8 mouse cellular contexts compared by ENCODE assay signal in the genomic region with DNA sequence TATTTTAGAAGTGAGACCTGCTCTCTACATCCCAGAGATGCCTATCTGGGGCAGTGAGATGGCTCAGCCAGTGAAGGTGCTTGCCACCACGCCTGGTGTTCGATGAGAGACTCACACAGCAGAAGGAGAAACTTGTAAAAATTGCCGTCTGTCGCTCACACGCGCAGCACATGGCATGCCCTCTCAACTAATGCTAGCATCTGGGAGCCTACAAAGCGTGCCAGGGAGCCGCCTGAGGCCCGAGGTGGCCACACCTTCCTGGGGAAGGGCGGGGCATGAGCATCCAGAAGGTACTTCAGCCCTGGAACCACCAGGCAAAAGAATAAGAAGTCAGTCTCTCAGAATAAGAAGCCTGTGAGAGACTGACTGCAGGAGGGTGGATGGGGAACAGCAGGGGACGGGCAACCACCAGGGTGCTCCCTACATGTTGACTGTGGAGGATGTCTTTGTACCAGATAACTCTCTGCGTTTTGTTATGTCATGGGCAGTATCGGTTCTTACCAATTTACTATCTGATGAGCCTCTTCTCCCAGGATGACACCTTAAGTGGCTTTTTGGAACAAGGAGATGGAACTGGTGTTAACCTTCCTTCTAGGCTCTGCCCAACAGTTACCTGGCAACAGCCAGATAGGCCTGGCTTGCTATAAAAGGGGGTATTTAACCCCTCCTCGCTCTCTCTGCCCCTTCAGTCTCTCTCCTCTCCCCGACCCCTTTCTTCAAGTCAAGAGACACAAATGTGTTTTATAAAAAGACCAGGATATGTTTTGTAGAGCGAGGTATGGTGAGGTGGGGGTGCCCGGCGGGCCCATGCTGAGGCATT. TPM values are rescaled to one million over a fixed set of nuclear protein-coding genes. Genes with fewer than 3 reads are reported as not detected.
DNase-seq lines count a peak whose midpoint lies in the region; ATAC-seq and TF ChIP-seq lines count a peak whose summit lies in the region.

No protein-coding gene starts in this region.

- H3K9ac ChIP-seq in kidney, embryonic 15.5 days: no peak overlapping the region
- no peak overlapping the region for H3K9ac ChIP-seq in embryonic facial prominence, embryonic 13.5 days
- H3K9ac ChIP-seq in intestine, postnatal 0 days (ENCODE audit: low read depth, low read length): no peak overlapping the region
- no peak overlapping the region for H3K9ac ChIP-seq in midbrain, embryonic 15.5 days

- no peak overlapping the region for H3K4me3 ChIP-seq in kidney, embryonic 15.5 days (replicated peaks)
- H3K4me3 ChIP-seq in embryonic facial prominence, embryonic 13.5 days: no peak overlapping the region
- no peak overlapping the region for H3K4me3 ChIP-seq in intestine, postnatal 0 days (ENCODE audit: low read depth, low read length)
- no peak overlapping the region for H3K4me3 ChIP-seq in midbrain, embryonic 15.5 days

- peak overlapping the region; percentile 40; the same call in 1 of the 2 replicates for H3K4me2 ChIP-seq in kidney, embryonic 15.5 days
- H3K4me2 ChIP-seq in embryonic facial prominence, embryonic 13.5 days: peak overlapping the region; percentile 44
- no peak overlapping the region for H3K4me2 ChIP-seq in intestine, postnatal 0 days (replicated peaks; ENCODE audit: low read depth)
- H3K4me2 ChIP-seq in midbrain, embryonic 15.5 days: peak overlapping the region; percentile 39

- no peaks in the 10 kb centered on the region for H3K36me3 ChIP-seq in kidney, embryonic 15.5 days
- no peaks in the 10 kb centered on the region for H3K36me3 ChIP-seq in embryonic facial prominence, embryonic 13.5 days
- H3K36me3 ChIP-seq in intestine, postnatal 0 days (ENCODE audit: control insufficient read depth, insufficient read depth): no peaks in the 10 kb centered on the region
- H3K36me3 ChIP-seq in midbrain, embryonic 15.5 days (replicated peaks): no peaks in the 10 kb centered on the region

- no peak for DNase-seq in kidney, adult 8-10 months
- DNase-seq in adipocyte (ENCODE audit: low spot score): no peak
- no peak for DNase-seq in urinary bladder, postnatal 10 days (ENCODE audit: low spot score)
- DNase-seq in cerebellum, adult 11 months: no peak

- peaks cover 16% of the 10 kb centered on the region for H3K4me1 ChIP-seq in kidney, embryonic 15.5 days
- H3K4me1 ChIP-seq in embryonic facial prominence, embryonic 13.5 days: peaks cover 17% of the 10 kb centered on the region
- no peaks in the 10 kb centered on the region for H3K4me1 ChIP-seq in intestine, postnatal 0 days (replicated peaks; ENCODE audit: control insufficient read depth, insufficient read depth, low read length)
- peaks cover 26% of the 10 kb centered on the region for H3K4me1 ChIP-seq in midbrain, embryonic 15.5 days

- WGBS in kidney, embryonic 15.5 days: 25% methylated on average over 18 of the region's 18 CpGs
- 18% methylated on average over 18 of the region's 18 CpGs for WGBS in embryonic facial prominence, embryonic 13.5 days
- WGBS in intestine, postnatal 0 days: 24% methylated on average over 18 of the region's 18 CpGs
- WGBS in midbrain, embryonic 15.5 days: 18% methylated on average over 18 of the region's 18 CpGs

- H3K27me3 ChIP-seq in kidney, embryonic 15.5 days: no peaks in the 10 kb centered on the region
- H3K27me3 ChIP-seq in embryonic facial prominence, embryonic 13.5 days: no peaks in the 10 kb centered on the region
- H3K27me3 ChIP-seq in intestine, postnatal 0 days (replicated peaks; ENCODE audit: control insufficient read depth, insufficient read depth, low read length): no peaks in the 10 kb centered on the region
- H3K27me3 ChIP-seq in midbrain, embryonic 15.5 days (replicated peaks): no peaks in the 10 kb centered on the region

- H3K9me3 ChIP-seq in kidney, embryonic 15.5 days (replicated peaks): no peaks in the 10 kb centered on the region
- H3K9me3 ChIP-seq in embryonic facial prominence, embryonic 13.5 days: no peaks in the 10 kb centered on the region
- no peaks in the 10 kb centered on the region for H3K9me3 ChIP-seq in intestine, postnatal 0 days (ENCODE audit: control insufficient read depth)
- H3K9me3 ChIP-seq in midbrain, embryonic 15.5 days: no peaks in the 10 kb centered on the region

- TF ChIP-seq CTCF in intestine, postnatal 0 days (IDR thresholded peaks at IDR 0.05; ENCODE audit: low read depth): no peak

- H3K27ac ChIP-seq in kidney, embryonic 15.5 days: no peak overlapping the region
- H3K27ac ChIP-seq in embryonic facial prominence, embryonic 13.5 days: no peak overlapping the region
- H3K27ac ChIP-seq in intestine, postnatal 0 days (ENCODE audit: low read depth, low read length): no peak overlapping the region
- peak overlapping the region; percentile 65 for H3K27ac ChIP-seq in midbrain, embryonic 15.5 days

- ATAC-seq in kidney, embryonic 15.5 days (replicated peaks; ENCODE audit: low FRiP score): no peak
- ATAC-seq in embryonic facial prominence, embryonic 13.5 days (ENCODE audit: insufficient number of reproducible peaks, insufficient read depth, low FRiP score, low TSS enrichment, low read depth): no peak
- ATAC-seq in intestine, postnatal 0 days: peak; percentile 17; the same call in 1 of the 2 replicates
- ATAC-seq in midbrain, embryonic 15.5 days (replicated peaks): peak; percentile 50; the same call in 1 of the 2 replicates

RNA-seq across cellular contexts. Expression of a gene that starts 9.8 kb away (rescaled TPM):
- 35.5 and 41.1 TPM in 2 replicates for polyA plus RNA-seq in kidney, embryonic 15.5 days (2015; fragmentation: Nextera tagmentation; extraction: Ambion mirVana)
- 55.5 and 63.7 TPM in 2 replicates for polyA plus RNA-seq in embryonic facial prominence, embryonic 13.5 days (2015; fragmentation: Nextera tagmentation; extraction: Ambion mirVana)
- 13.3 and 15.3 TPM in 2 replicates for polyA plus RNA-seq in intestine, postnatal 0 days (2015; fragmentation: Nextera tagmentation; extraction: Ambion mirVana)
- 11.1 and 13.2 TPM in 2 replicates for polyA plus RNA-seq in midbrain, embryonic 15.5 days (2015; fragmentation: Nextera tagmentation; extraction: Ambion mirVana)

RNA-seq across cellular contexts. Expression of a gene that starts 18.1 kb away (rescaled TPM):
- not detected in 2 replicates for polyA plus RNA-seq in kidney, embryonic 15.5 days (2015; fragmentation: Nextera tagmentation; extraction: Ambion mirVana)
- polyA plus RNA-seq in embryonic facial prominence, embryonic 13.5 days (2015; fragmentation: Nextera tagmentation; extraction: Ambion mirVana): not detected in 2 replicates
- polyA plus RNA-seq in intestine, postnatal 0 days (2015; fragmentation: Nextera tagmentation; extraction: Ambion mirVana): 0.27 and 0.37 TPM in 2 replicates
- not detected in 2 replicates for polyA plus RNA-seq in midbrain, embryonic 15.5 days (2015; fragmentation: Nextera tagmentation; extraction: Ambion mirVana)

RNA-seq across cellular contexts. Expression of a gene that starts 35.1 kb away (rescaled TPM):
- 5.5 and 5.8 TPM in 2 replicates for polyA plus RNA-seq in kidney, embryonic 15.5 days (2015; fragmentation: Nextera tagmentation; extraction: Ambion mirVana)
- 3.6 and 3.8 TPM in 2 replicates for polyA plus RNA-seq in embryonic facial prominence, embryonic 13.5 days (2015; fragmentation: Nextera tagmentation; extraction: Ambion mirVana)
- polyA plus RNA-seq in intestine, postnatal 0 days (2015; fragmentation: Nextera tagmentation; extraction: Ambion mirVana): 122 and 130 TPM in 2 replicates
- polyA plus RNA-seq in midbrain, embryonic 15.5 days (2015; fragmentation: Nextera tagmentation; extraction: Ambion mirVana): 3.1 and 4.5 TPM in 2 replicates

RNA-seq across cellular contexts. Expression of a gene that starts 48.2 kb away (rescaled TPM):
- polyA plus RNA-seq in kidney, embryonic 15.5 days (2015; fragmentation: Nextera tagmentation; extraction: Ambion mirVana): 3.9 and 4.1 TPM in 2 replicates
- 3.3 and 3.4 TPM in 2 replicates for polyA plus RNA-seq in embryonic facial prominence, embryonic 13.5 days (2015; fragmentation: Nextera tagmentation; extraction: Ambion mirVana)
- 6.3 and 7.8 TPM in 2 replicates for polyA plus RNA-seq in intestine, postnatal 0 days (2015; fragmentation: Nextera tagmentation; extraction: Ambion mirVana)
- polyA plus RNA-seq in midbrain, embryonic 15.5 days (2015; fragmentation: Nextera tagmentation; extraction: Ambion mirVana): 5.0 and 7.8 TPM in 2 replicates

Comparison
In these comparisons a context has a peak if more than half of its experiments do, and no peak if none do; other contexts are left out.
1. ATAC-seq: peak in intestine, postnatal 0 days (single experiment) and midbrain, embryonic 15.5 days (single experiment); none in kidney, embryonic 15.5 days (single experiment) and embryonic facial prominence, embryonic 13.5 days (single experiment).
2. RNA of a gene that starts 35.1 kb away (polyA plus RNA-seq): 122 to 130 TPM in intestine, postnatal 0 days; 5.5 to 5.8 TPM in kidney, embryonic 15.5 days, 3.6 to 3.8 TPM in embryonic facial prominence, embryonic 13.5 days and 3.1 to 4.5 TPM in midbrain, embryonic 15.5 days; every median in the first group is over 10 times any median in the second.